Mouse (Mus musculus): ENCODE measurements around the gene Gja5.

- TF ChIP-seq ZNF384 (IDR thresholded peaks at IDR 0.05; ENCODE audit: low read depth, low read length) (no peak), CHD2 (IDR thresholded peaks at IDR 0.05; ENCODE audit: low read depth, low read length) (no peak)
Measured at GRCm38 (mm10) chr3:97004509-97004908, 100.0 kb downstream of the Gja5 start.
